Mouse (Mus musculus): ENCODE data around the gene Etnk1. TPM values are rescaled to one million over a fixed set of nuclear protein-coding genes. Genes with fewer than 3 reads are reported as not detected.

The Etnk1 gene
- polyA plus RNA-seq, 1 experiment from 2014 or later: 11.1 TPM

GRCm38 (mm10) chr6:143184099-143184498 is 17.1 kb downstream of the Etnk1 start:
- Histone ChIP-seq H3K27ac (ENCODE audit: low read length) (no peak overlapping the region), H3K4me3 (ENCODE audit: low read depth, low read length) (no peak overlapping the region), H3K9me3 (ENCODE audit: low read length) (no peaks in the 10 kb centered on the region), H3K4me2 (replicated peaks; ENCODE audit: low read depth, low read length) (no peak overlapping the region), H3K9ac (replicated peaks; ENCODE audit: low read depth) (no peak overlapping the region), H3K4me1 (ENCODE audit: insufficient read depth, low read depth, low read length) (no peaks in the 10 kb centered on the region; the same call in 1 of the 2 replicates), H3K36me3 (ENCODE audit: insufficient read depth, low read length) (peaks cover 5% of the 10 kb centered on the region; the same call in 1 of the 2 replicates), H3K27me3 (replicated peaks; ENCODE audit: insufficient read depth, low read length) (no peaks in the 10 kb centered on the region)
- DNase-seq (ENCODE audit: low spot score): no peak
- ATAC-seq: no peak
- TF ChIP-seq EP300 (IDR thresholded peaks at IDR 0.05) (no peak), CTCF (IDR thresholded peaks at IDR 0.05) (no peak)
- 86% methylated on average over 3 of the region's 3 CpGs for WGBS

- no peak for ATAC-seq
Observed at GRCm38 (mm10) chr6:143184745-143185144, 17.7 kb downstream of the Etnk1 start.

GRCm38 (mm10) chr6:143190838-143191476 is 23.9 kb downstream of the Etnk1 start:
- Histone ChIP-seq H3K4me3 (ENCODE audit: low read depth, low read length) (no peak overlapping the region), H3K9ac (replicated peaks; ENCODE audit: low read depth) (no peak overlapping the region), H3K4me2 (replicated peaks; ENCODE audit: low read depth, low read length) (no peak overlapping the region), H3K27ac (ENCODE audit: low read length) (no peak overlapping the region), H3K9me3 (ENCODE audit: low read length) (no peaks in the 10 kb centered on the region), H3K27me3 (replicated peaks; ENCODE audit: insufficient read depth, low read length) (no peaks in the 10 kb centered on the region), H3K36me3 (ENCODE audit: insufficient read depth, low read length) (0 out of 2 replicates have a peak, but pooled peaks cover 5% of the 10 kb centered on the region), H3K4me1 (ENCODE audit: insufficient read depth, low read depth, low read length) (peaks cover 6% of the 10 kb centered on the region; the same call in 1 of the 2 replicates)
- TF ChIP-seq EP300 (IDR thresholded peaks at IDR 0.05): no peak
- TF ChIP-seq CTCF (IDR thresholded peaks at IDR 0.05): no peak
- DNase-seq (ENCODE audit: low spot score) (no peak), ATAC-seq (peak; percentile 5; the same call in 1 of the 2 replicates)
- WGBS: 49% methylated on average over 7 of the region's 7 CpGs

More at GRCm38 (mm10) chr6:143184745-143185144, 17.7 kb downstream of the Etnk1 start:
- Histone ChIP-seq H3K9me3 (ENCODE audit: low read length) (no peaks in the 10 kb centered on the region), H3K36me3 (ENCODE audit: insufficient read depth, low read length) (peaks cover 5% of the 10 kb centered on the region; the same call in 1 of the 2 replicates), H3K4me3 (ENCODE audit: low read depth, low read length) (no peak overlapping the region), H3K9ac (replicated peaks; ENCODE audit: low read depth) (no peak overlapping the region), H3K27me3 (replicated peaks; ENCODE audit: insufficient read depth, low read length) (no peaks in the 10 kb centered on the region), H3K4me1 (ENCODE audit: insufficient read depth, low read depth, low read length) (no peaks in the 10 kb centered on the region; the same call in 1 of the 2 replicates), H3K4me2 (replicated peaks; ENCODE audit: low read depth, low read length) (no peak overlapping the region), H3K27ac (ENCODE audit: low read length) (no peak overlapping the region)
- peak; percentile 41 for DNase-seq (ENCODE audit: low spot score)
- WGBS: 59% methylated on average over 5 of the region's 5 CpGs
- TF ChIP-seq CTCF (IDR thresholded peaks at IDR 0.05) (peak; percentile 61), EP300 (IDR thresholded peaks at IDR 0.05) (no peak)

DNA sequence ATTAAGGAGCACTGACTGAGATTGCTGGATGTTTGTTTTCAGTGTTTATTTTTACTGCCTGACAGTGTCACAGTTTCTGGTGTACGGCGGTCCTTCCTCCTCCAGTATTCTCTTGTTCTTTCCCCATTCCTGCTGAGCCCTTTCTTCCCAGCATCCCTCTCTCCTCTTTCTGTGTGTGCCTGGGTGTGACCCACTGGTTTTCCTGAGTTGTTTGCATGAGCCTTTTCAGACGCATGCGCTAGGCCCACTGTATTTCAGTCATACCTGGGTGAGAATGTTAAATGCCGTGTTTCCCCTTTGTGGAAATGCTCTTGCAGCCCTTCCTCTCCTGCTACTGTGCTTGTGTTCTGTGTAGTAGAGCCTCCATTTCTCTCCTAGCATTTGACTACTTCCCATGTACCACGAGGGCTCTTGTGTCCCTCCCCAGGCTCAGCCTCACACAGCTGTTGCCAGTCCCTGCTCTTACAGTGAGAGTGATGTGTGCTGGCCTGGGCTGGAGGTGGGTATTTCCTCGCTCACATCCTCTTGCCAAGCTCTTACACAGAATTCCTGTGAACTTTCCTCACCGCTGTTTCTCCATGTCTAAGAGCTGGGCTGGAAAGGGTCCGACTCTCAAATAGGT is 24.6 kb downstream of the Etnk1 start:
- no peaks in the 10 kb centered on the region for H3K9me3 ChIP-seq (ENCODE audit: low read length)
- no peak overlapping the region for H3K9ac ChIP-seq (replicated peaks; ENCODE audit: low read depth)
- 37% methylated on average over 9 of the region's 9 CpGs for WGBS
- DNase-seq (ENCODE audit: low spot score) (peak; percentile 41), ATAC-seq (peak; percentile 57)
- no peak for TF ChIP-seq EP300 (IDR thresholded peaks at IDR 0.05)
- no peak for TF ChIP-seq CTCF (IDR thresholded peaks at IDR 0.05)
- H3K4me3 ChIP-seq (ENCODE audit: low read depth, low read length): no peak overlapping the region
- peaks cover 6% of the 10 kb centered on the region; the same call in 1 of the 2 replicates for H3K4me1 ChIP-seq (ENCODE audit: insufficient read depth, low read depth, low read length)
- no peak overlapping the region for H3K27ac ChIP-seq (ENCODE audit: low read length)
- H3K36me3 ChIP-seq (ENCODE audit: insufficient read depth, low read length): 0 out of 2 replicates have a peak, but pooled peaks cover 5% of the 10 kb centered on the region
- no peaks in the 10 kb centered on the region for H3K27me3 ChIP-seq (replicated peaks; ENCODE audit: insufficient read depth, low read length)
- no peak overlapping the region for H3K4me2 ChIP-seq (replicated peaks; ENCODE audit: low read depth, low read length)

DNA sequence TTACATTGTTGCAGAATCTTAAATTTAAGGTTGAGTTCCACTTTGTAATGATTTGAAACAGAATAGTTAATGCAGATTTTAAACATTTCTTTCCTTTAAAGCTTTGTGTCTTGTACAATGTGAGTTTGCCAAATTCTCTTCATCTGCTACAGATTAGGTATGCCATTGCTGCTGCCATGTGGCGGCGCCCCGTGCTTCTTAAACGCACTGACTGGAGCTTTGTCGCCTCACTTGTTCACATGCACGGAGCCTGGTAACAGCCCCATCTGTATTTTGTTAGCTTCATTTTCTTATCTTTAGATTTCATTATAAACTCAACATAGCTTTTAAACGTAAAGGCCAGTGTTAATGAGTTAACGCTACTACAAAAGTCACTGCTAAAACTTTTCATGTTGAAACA is 25.7 kb downstream of the Etnk1 start:
- Histone ChIP-seq H3K27ac (ENCODE audit: low read length) (no peak overlapping the region), H3K4me2 (replicated peaks; ENCODE audit: low read depth, low read length) (no peak overlapping the region), H3K4me1 (ENCODE audit: insufficient read depth, low read depth, low read length) (peaks cover 6% of the 10 kb centered on the region; the same call in 1 of the 2 replicates), H3K36me3 (ENCODE audit: insufficient read depth, low read length) (0 out of 2 replicates have a peak, but pooled peaks cover 5% of the 10 kb centered on the region), H3K9ac (replicated peaks; ENCODE audit: low read depth) (no peak overlapping the region), H3K9me3 (ENCODE audit: low read length) (no peaks in the 10 kb centered on the region), H3K27me3 (replicated peaks; ENCODE audit: insufficient read depth, low read length) (no peaks in the 10 kb centered on the region), H3K4me3 (ENCODE audit: low read depth, low read length) (no peak overlapping the region)
- DNase-seq (ENCODE audit: low spot score) (no peak), ATAC-seq (no peak)
- 81% methylated on average over 8 of the region's 8 CpGs for WGBS
- TF ChIP-seq EP300 (IDR thresholded peaks at IDR 0.05): no peak
- no peak for TF ChIP-seq CTCF (IDR thresholded peaks at IDR 0.05)

- no peak overlapping the region for H3K9ac ChIP-seq (replicated peaks; ENCODE audit: low read depth)
- 0 out of 2 replicates have a peak, but pooled peaks cover 9% of the 10 kb centered on the region for H3K36me3 ChIP-seq (ENCODE audit: insufficient read depth, low read length)
- no peak for DNase-seq (ENCODE audit: low spot score)
- TF ChIP-seq CTCF (IDR thresholded peaks at IDR 0.05): no peak
- peaks cover 6% of the 10 kb centered on the region; the same call in 1 of the 2 replicates for H3K4me1 ChIP-seq (ENCODE audit: insufficient read depth, low read depth, low read length)
- no peaks in the 10 kb centered on the region for H3K27me3 ChIP-seq (replicated peaks; ENCODE audit: insufficient read depth, low read length)
- ATAC-seq: no peak
- no peak overlapping the region for H3K27ac ChIP-seq (ENCODE audit: low read length)
- 82% methylated on average over 10 of the region's 10 CpGs for WGBS
- no peak overlapping the region for H3K4me3 ChIP-seq (ENCODE audit: low read depth, low read length)
- no peaks in the 10 kb centered on the region for H3K9me3 ChIP-seq (ENCODE audit: low read length)
- no peak overlapping the region for H3K4me2 ChIP-seq (replicated peaks; ENCODE audit: low read depth, low read length)
Observed at GRCm38 (mm10) chr6:143193166-143193565, 26.1 kb downstream of the Etnk1 start.
